Mouse (Mus musculus) lung, embryonic 16.5 days (tissue): ENCODE data around the gene Sat2. TPM values are rescaled to one million over a fixed set of nuclear protein-coding genes. Genes with fewer than 3 reads are reported as not detected.

Source experiments
- ATAC-seq: fragments of 200-750 bp; cut with Nextera tagmentation; 2 replicates; pipeline ENCODE4 v1.8.0; 2017; ENCODE audit warnings: low read depth, mild to moderate bottlenecking, moderate library complexity
- H3K27ac ChIP-seq: fragments of 300-500 bp; sonication (generic); 2 replicates; pipeline ENCODE4 v1.5.1; 2014; ENCODE audit warnings: mild to moderate bottlenecking, control low read depth, low read length
- H3K27me3 ChIP-seq: fragments of 300-500 bp; sonication (generic); 2 replicates; pipeline ENCODE4 v1.6.1; 2014; ENCODE audit warnings: low read depth, low read length, mixed read lengths; ENCODE audit not compliant: control insufficient read depth, insufficient read depth
- H3K36me3 ChIP-seq: fragments of 300-500 bp; sonication (generic); 2 replicates; pipeline ENCODE4 v1.6.1; 2014; ENCODE audit warnings: low read length; ENCODE audit not compliant: control insufficient read depth, insufficient read depth
- H3K4me1 ChIP-seq: fragments of 300-500 bp; sonication (generic); replicated peaks from 2 replicates; pipeline ENCODE4 v1.6.1; 2014; ENCODE audit warnings: low read length, mixed read lengths; ENCODE audit not compliant: control insufficient read depth, insufficient read depth
- H3K4me2 ChIP-seq: fragments of 300-500 bp; sonication (generic); 2 replicates; pipeline ENCODE4 v1.6.1; 2014; ENCODE audit warnings: low read depth, low read length, control low read depth
- H3K4me3 ChIP-seq: fragments of 300-500 bp; sonication (generic); 2 replicates; pipeline ENCODE4 v1.5.1; 2014; ENCODE audit warnings: mild to moderate bottlenecking, low read length, control low read depth
- H3K9ac ChIP-seq: fragments of 300-500 bp; sonication (generic); 2 replicates; pipeline ENCODE4 v1.6.1; 2014; ENCODE audit warnings: low read length, control low read depth
- H3K9me3 ChIP-seq: fragments of 300-500 bp; sonication (generic); 2 replicates; pipeline ENCODE4 v1.6.1; 2016; ENCODE audit warnings: low read length; ENCODE audit not compliant: control insufficient read depth
- WGBS: fragments of 180-500 bp; shearing (Covaris S2); extraction: QIAGEN DNeasy Blood & Tissue Kit; methylation state at CpG from one replicate; pipeline ENCODE4 v1.1.7; 2014; 5-methylcytosine and 5-hydroxymethylcytosine counted together
- polyA plus RNA-seq: library from polyadenylated mRNA; unstranded; fragments of >200 nt; fragmentation: Nextera tagmentation; extraction: Ambion mirVana; gene quantifications from 2 replicates; pipeline ENCODE4 v1.2.1, GENCODE M21; 2015

Sat2 gene
- polyA plus RNA-seq, 1 experiment from 2014 or later, result 19.2 TPM

DNA sequence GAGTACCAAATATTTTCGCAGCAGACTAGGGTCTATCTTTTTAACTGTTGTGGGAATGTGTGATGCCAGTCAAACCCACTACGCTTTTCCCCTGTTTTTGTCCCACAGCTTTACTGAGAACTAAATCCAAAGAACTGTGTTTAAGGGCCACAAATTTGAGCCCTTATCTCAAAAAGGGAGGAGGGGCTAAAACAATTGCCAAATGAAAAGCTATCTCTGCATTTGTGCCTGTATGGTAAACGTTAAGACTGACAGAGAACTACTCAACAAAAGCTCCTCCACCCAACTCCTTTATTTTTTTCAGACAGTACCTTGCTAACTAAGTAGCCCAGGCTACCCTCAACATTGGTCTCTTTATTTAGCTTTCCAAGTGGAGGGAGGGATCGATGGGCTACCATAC, 29.0 kb upstream of the Sat2 start:
- no peaks in the 10 kb centered on the region for H3K4me1 ChIP-seq
- no peak overlapping the region for H3K4me2 ChIP-seq
- no peak overlapping the region for H3K4me3 ChIP-seq
- no peaks in the 10 kb centered on the region for H3K27me3 ChIP-seq
- peaks cover 31% of the 10 kb centered on the region for H3K36me3 ChIP-seq
- H3K27ac ChIP-seq, result no peak overlapping the region
- WGBS, result 75% methylated on average over 4 of the region's 4 CpGs
- H3K9me3 ChIP-seq, result no peaks in the 10 kb centered on the region
- no peak overlapping the region for H3K9ac ChIP-seq
- ATAC-seq, result no peak

DNA sequence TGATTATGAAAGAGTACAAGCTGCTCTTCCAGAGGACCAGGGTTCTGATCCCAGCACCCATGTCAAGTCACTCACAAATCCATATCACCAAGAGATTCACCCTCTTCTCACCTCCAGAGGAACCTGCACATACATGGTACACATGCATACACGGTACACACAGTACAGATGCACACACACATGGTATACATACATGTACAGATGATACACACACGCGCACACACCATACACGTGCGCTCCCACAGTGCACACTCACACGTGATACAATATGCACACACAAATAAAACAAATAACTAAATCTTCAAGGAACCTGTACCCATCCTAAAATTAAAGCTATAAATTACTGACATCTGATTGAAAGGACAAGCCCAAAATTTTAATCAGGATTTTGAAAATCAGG, 27.0 kb upstream of the Sat2 start:
- Histone ChIP-seq H3K4me3 (no peak overlapping the region), H3K9me3 (no peaks in the 10 kb centered on the region), H3K4me1 (peaks cover 2% of the 10 kb centered on the region), H3K4me2 (no peak overlapping the region), H3K9ac (no peak overlapping the region), H3K27ac (no peak overlapping the region), H3K36me3 (peaks cover 12% of the 10 kb centered on the region), H3K27me3 (no peaks in the 10 kb centered on the region)
- 96% methylated on average over 6 of the region's 6 CpGs for WGBS
- ATAC-seq, result no peak

GRCm38 (mm10) chr11:69599436-69599835, 22.4 kb upstream of the Sat2 start:
- peak overlapping the region; percentile 51; the same call in 1 of the 2 replicates for H3K9ac ChIP-seq
- H3K4me3 ChIP-seq, result no peak overlapping the region
- no peaks in the 10 kb centered on the region for H3K9me3 ChIP-seq
- peaks cover 19% of the 10 kb centered on the region for H3K4me1 ChIP-seq
- H3K27ac ChIP-seq, result no peak overlapping the region
- peak overlapping the region; percentile 40 for H3K4me2 ChIP-seq
- ATAC-seq, result no peak
- 0 out of 2 replicates have a peak, but pooled peaks cover 2% of the 10 kb centered on the region for H3K36me3 ChIP-seq
- WGBS, result 14% methylated on average over 9 of the region's 9 CpGs
- no peaks in the 10 kb centered on the region for H3K27me3 ChIP-seq

DNA sequence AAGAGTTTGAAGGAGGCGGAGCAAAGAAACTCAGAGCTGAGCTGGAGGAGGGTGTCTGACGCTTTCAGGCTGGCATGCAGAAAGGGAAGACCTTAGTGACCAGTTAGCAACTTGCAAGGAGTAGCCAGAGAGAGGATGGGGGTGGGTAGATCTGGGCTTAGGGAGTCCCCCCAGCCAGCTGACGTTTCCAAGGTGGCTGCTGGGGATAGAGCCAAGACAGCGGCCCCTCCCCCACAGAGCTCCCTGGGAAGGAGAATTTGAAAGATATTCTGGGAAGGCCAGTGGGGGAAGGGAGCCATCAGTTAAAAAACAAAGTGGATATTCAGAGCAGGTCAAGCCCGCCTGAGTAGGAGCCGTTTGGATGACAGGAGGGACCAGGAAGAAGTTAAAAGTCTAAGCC, 21.7 kb upstream of the Sat2 start:
- peak overlapping the region; percentile 73 for H3K27ac ChIP-seq
- no peaks in the 10 kb centered on the region for H3K9me3 ChIP-seq
- H3K4me1 ChIP-seq, result peaks cover 24% of the 10 kb centered on the region
- H3K4me3 ChIP-seq, result no peak overlapping the region
- WGBS, result 11% methylated on average over 6 of the region's 6 CpGs
- peak overlapping the region; percentile 40 for H3K4me2 ChIP-seq
- H3K9ac ChIP-seq, result peak overlapping the region; percentile 44
- H3K27me3 ChIP-seq, result peaks cover 2% of the 10 kb centered on the region; the same call in 1 of the 2 replicates
- ATAC-seq, result peak; percentile 81; the same call in 1 of the 2 replicates
- no peaks in the 10 kb centered on the region for H3K36me3 ChIP-seq

GRCm38 (mm10) chr11:69601768-69602167, 20.1 kb upstream of the Sat2 start:
- WGBS, result 45% methylated on average over 3 of the region's 3 CpGs
- Histone ChIP-seq H3K4me2 (no peak overlapping the region), H3K27ac (no peak overlapping the region)

GRCm38 (mm10) chr11:69603516-69603915, 18.3 kb upstream of the Sat2 start:
- no peak overlapping the region for H3K4me3 ChIP-seq
- H3K4me1 ChIP-seq, result peaks cover 32% of the 10 kb centered on the region
- H3K9ac ChIP-seq, result no peak overlapping the region
- no peak overlapping the region for H3K27ac ChIP-seq
- no peaks in the 10 kb centered on the region for H3K36me3 ChIP-seq
- ATAC-seq, result no peak
- H3K4me2 ChIP-seq, result no peak overlapping the region
- 73% methylated on average over 8 of the region's 8 CpGs for WGBS
- peaks cover 6% of the 10 kb centered on the region; the same call in 1 of the 2 replicates for H3K27me3 ChIP-seq
- H3K9me3 ChIP-seq, result no peaks in the 10 kb centered on the region

More at GRCm38 (mm10) chr11:69601768-69602167, 20.1 kb upstream of the Sat2 start:
- no peak overlapping the region for H3K4me3 ChIP-seq
- H3K27me3 ChIP-seq, result peaks cover 6% of the 10 kb centered on the region; the same call in 1 of the 2 replicates
- H3K9ac ChIP-seq, result no peak overlapping the region
- H3K36me3 ChIP-seq, result no peaks in the 10 kb centered on the region
- H3K4me1 ChIP-seq, result peaks cover 32% of the 10 kb centered on the region
- no peaks in the 10 kb centered on the region for H3K9me3 ChIP-seq
- ATAC-seq, result no peak

DNA sequence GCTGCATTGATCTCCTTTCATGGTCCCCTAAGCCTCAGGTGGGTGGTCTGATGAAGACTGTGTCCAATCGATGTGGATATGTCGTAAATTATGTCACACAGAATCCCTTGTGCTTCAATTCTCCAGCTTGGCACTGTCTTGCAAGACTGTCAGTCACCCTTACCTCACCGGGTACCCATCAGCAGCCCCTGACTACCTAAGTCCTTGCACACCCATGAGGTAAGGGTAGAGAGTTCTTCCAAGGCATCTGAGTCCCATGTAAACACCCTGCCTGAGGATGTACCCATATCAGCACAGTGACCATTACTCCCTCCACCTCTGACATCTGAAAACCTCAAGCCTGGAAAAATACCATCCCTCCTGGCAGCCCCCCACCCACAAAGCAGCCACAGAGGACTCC, 17.5 kb upstream of the Sat2 start:
- peaks cover 6% of the 10 kb centered on the region; the same call in 1 of the 2 replicates for H3K27me3 ChIP-seq
- H3K4me3 ChIP-seq, result peak overlapping the region; percentile 52
- no peak for ATAC-seq
- no peaks in the 10 kb centered on the region for H3K9me3 ChIP-seq
- H3K27ac ChIP-seq, result no peak overlapping the region
- H3K9ac ChIP-seq, result peak overlapping the region; percentile 68; the same call in 1 of the 2 replicates
- peaks cover 32% of the 10 kb centered on the region for H3K4me1 ChIP-seq
- 53% methylated on average over 3 of the region's 3 CpGs for WGBS
- H3K36me3 ChIP-seq, result no peaks in the 10 kb centered on the region
- peak overlapping the region; percentile 90 for H3K4me2 ChIP-seq

DNA sequence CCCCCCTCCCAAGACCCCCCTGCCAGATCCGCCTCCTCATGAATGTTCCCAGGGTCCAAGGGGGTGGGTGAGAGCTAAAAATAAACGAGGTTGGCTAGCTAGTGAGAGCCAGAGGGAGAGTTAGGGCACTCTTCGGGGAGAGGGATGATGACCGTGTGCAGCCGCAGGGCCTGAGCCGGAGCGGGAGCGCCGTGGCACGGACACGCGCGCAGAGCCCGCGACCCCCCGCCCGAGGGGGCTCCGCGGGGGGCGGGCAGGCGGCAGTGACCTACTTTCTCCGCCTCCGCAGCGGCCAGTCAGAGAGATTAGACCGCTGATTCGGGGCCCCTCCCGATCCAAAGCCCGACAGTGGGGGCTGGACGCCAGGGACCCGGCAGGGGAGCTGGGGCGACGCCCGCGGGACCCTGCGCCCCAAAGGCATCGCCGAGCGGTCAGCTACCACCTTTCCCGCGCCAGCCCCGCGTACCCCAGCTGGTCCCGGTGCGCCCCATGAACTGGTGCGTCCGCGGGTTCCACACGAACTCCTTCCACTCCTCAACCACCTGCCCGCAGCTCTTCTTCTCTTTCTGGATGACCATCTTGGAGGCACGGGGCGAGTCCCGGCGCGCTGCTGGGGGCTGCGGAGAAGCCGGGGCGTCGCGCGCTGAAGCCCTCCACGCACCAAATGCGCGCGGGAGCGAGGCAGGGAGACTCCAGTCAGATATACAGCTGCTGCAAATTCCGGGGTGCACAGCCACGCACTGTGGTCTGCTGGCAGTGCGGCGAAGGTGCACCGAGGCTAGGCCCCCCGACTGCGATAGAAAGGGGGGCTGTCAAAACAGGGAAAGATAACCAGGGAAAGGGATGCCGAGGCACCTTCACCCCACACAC, 16.8 kb upstream of the Sat2 start:
- no peaks in the 10 kb centered on the region for H3K36me3 ChIP-seq
- peak; percentile 42; the same call in 1 of the 2 replicates for ATAC-seq
- H3K9me3 ChIP-seq, result no peaks in the 10 kb centered on the region
- peaks cover 6% of the 10 kb centered on the region; the same call in 1 of the 2 replicates for H3K27me3 ChIP-seq
- H3K4me2 ChIP-seq, result peak overlapping the region; percentile 90
- H3K27ac ChIP-seq, result peak overlapping the region; percentile 60
- peaks cover 28% of the 10 kb centered on the region for H3K4me1 ChIP-seq
- H3K9ac ChIP-seq, result peak overlapping the region; percentile 68
- WGBS, result under 1% methylated on average over 65 of the region's 73 CpGs
- H3K4me3 ChIP-seq, result peak overlapping the region; percentile 52

DNA sequence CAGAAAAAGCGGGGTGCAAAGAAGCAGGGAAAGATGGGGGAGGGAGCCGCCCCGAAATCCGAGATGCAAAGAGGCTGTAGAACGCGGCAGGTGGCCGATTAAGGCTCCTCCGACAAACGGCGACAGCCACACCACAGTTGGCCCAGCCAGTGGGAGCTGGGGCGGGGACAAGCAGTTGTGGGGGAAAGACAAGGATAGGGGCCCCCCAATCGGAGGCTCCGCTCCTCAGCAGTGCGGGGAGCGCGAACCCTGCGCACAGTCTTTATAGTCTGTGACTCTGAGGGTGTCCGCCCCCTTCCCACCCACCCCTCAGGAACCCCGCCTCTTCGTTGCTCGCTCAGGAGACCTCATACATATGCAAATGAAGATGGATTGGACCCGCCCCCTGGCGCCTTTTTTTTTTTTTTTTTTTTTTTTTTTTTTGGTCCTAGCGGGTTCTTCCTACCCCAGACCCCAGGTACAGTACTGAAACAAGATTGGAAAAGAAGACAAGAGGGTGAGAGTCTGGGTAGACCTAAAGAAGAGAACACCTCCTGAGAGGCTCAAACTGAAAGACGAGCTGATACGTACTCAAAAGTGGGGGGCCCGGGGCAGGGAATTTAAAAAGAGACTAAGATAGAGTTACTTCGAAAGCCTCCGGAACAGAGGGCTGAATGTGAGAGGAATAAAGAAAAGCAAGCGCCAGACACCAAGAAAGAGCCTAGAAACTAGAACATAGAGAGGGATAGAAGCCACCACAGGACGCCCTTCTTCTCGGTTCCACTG, 15.9 kb upstream of the Sat2 start, which contains the start of gene Atp1b2:
TSS of gene Atp1b2 (minus strand) at position 217 of the 765 bp plus-strand sequence.
- H3K4me2 ChIP-seq, result peak within 1 kb of the TSS; percentile 90
- ATAC-seq, result peak; percentile 91
- no peaks in the 10 kb centered on the region for H3K36me3 ChIP-seq
- H3K27ac ChIP-seq, result peak within 1 kb of the TSS; percentile 60
- 3% methylated on average over 30 of the region's 32 CpGs for WGBS
- no peaks in the 10 kb centered on the region for H3K9me3 ChIP-seq
- peaks cover 6% of the 10 kb centered on the region; the same call in 1 of the 2 replicates for H3K27me3 ChIP-seq
- peaks cover 19% of the 10 kb centered on the region for H3K4me1 ChIP-seq
- H3K9ac ChIP-seq, result peak within 1 kb of the TSS; percentile 68
- H3K4me3 ChIP-seq, result peak within 1 kb of the TSS; percentile 52
